Mouse (Mus musculus) cortical plate, adult 2 months (tissue): Measurements from ENCODE around the gene Rere. TPM values are rescaled to one million over a fixed set of nuclear protein-coding genes. Genes with fewer than 3 reads are reported as not detected.
A peak's percentile ranks its signal among the peaks of the same experiment; 100 is the strongest.

Experiments
- H3K27ac ChIP-seq: fragments of 200-500 bp; 2 replicates; pipeline ENCODE4 v1.5.1; 2012; ENCODE audit warnings: low read length, control low read depth, inconsistent platforms; ENCODE audit not compliant: insufficient read depth
- H3K4me1 ChIP-seq: fragments of 200-500 bp; 2 replicates; pipeline ENCODE4 v1.6.1; 2011; ENCODE audit warnings: low read length; ENCODE audit not compliant: control insufficient read depth, insufficient read depth
- H3K4me3 ChIP-seq: fragments of 200-500 bp; 2 replicates; pipeline ENCODE4 v1.5.1; 2011; ENCODE audit warnings: mild to moderate bottlenecking, low read length, control low read depth; ENCODE audit not compliant: insufficient read depth
- CTCF ChIP-seq: fragments of 200-500 bp; IDR thresholded peaks from 2 replicates; pipeline ENCODE4 v1.5.1; 2011; ENCODE audit warnings: mild to moderate bottlenecking, control low read depth, low read length; ENCODE audit not compliant: insufficient read depth; ENCODE audit errors: extremely low read depth
- POLR2A ChIP-seq: fragments of 200-500 bp; IDR thresholded peaks from 2 replicates; pipeline ENCODE4 v1.6.1; 2011; ENCODE audit warnings: mild to moderate bottlenecking, low read length, control low read depth; ENCODE audit not compliant: insufficient read depth; ENCODE audit errors: extremely low read depth
- polyA plus RNA-seq: library from polyadenylated mRNA; depleted of rRNA; stranded (reverse); fragments of >200 nt; gene quantifications from 2 replicates; pipeline ENCODE4 v1.2.3, GENCODE M21; 2012

The Rere gene
- polyA plus RNA-seq, 1 experiment, result 44.2 TPM

DNA sequence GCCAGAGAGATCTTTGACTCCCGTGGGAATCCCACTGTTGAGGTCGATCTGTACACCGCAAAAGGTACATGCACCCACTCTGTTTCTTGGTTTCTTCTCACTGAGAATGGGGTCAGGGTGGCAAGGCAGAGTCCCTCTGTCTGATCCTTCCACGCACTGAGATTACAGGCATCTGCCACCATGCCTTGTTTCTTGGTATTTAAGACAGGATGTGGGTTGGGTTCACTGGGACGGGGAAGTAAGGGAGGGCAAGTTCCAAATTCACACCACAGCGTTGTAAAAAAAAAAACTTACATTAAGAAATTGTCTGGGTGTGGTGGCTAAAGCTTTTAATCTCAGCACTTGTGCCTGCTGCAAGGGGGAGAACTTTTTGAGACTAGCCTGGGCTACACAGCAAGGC is 41.9 kb upstream of the Rere start:
- no peak for TF ChIP-seq CTCF
- TF ChIP-seq POLR2A, result no peak
- peaks cover 20% of the 10 kb centered on the region for H3K4me1 ChIP-seq
- peak overlapping the region; percentile 88; the same call in 1 of the 2 replicates for H3K4me3 ChIP-seq
- H3K27ac ChIP-seq, result no peak overlapping the region

GRCm38 (mm10) chr4:150239951-150240368 is 41.5 kb upstream of the Rere start:
- H3K4me3 ChIP-seq, result no peak overlapping the region
- no peak overlapping the region for H3K27ac ChIP-seq
- TF ChIP-seq POLR2A (no peak), CTCF (peak; percentile 97)
- H3K4me1 ChIP-seq, result peaks cover 19% of the 10 kb centered on the region; the same call in 1 of the 2 replicates

- TF ChIP-seq CTCF (no peak), POLR2A (no peak)
- Histone ChIP-seq H3K27ac (no peak overlapping the region), H3K4me1 (peaks cover 19% of the 10 kb centered on the region; the same call in 1 of the 2 replicates), H3K4me3 (no peak overlapping the region)
Measured at GRCm38 (mm10) chr4:150240381-150240886, 41.0 kb upstream of the Rere start.

DNA sequence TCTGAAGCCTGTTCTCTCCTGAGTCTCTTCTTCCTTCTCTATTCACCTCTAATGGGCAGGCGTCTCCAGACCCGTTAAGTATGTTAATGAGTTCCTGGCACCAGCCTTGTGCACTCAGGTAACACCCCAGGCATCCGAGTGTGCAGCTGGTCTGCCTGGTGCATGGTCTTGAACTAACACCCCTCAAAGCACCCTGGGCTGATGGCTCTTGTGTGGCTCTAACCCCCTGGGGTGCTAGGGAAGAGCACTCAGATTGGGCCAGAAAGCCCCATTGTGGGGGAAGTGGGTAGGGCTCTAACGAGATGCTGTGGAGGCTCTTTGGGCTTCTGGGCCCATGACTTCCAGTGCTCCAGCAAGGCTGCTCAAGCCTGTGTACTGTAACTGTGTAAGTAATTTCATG is 39.7 kb upstream of the Rere start:
- peaks cover 17% of the 10 kb centered on the region; the same call in 1 of the 2 replicates for H3K4me1 ChIP-seq
- TF ChIP-seq CTCF, result no peak
- no peak overlapping the region for H3K4me3 ChIP-seq
- no peak overlapping the region for H3K27ac ChIP-seq

DNA sequence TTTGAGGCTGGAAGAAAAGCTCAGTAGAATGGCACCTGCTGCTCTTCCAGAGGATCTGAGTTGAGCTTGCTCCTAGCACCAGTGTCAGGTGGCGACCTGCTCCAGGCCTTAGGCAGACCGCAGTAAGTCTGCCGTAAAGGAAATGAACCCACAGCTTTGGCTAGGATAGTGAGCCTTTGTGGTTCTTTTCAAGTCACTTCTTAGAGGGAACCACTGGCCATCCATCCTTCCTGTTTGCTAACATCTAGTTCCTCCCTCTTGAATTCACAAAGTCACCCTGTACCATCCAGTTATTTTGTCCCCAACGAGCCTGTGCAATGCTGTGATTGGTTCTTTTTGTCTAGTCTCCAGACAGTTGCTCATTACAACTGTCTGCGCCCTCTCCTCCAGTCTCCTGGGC is 38.7 kb upstream of the Rere start:
- no peak overlapping the region for H3K27ac ChIP-seq

GRCm38 (mm10) chr4:150245876-150246275 is 35.6 kb upstream of the Rere start:
- peaks cover 16% of the 10 kb centered on the region for H3K4me1 ChIP-seq
- no peak overlapping the region for H3K27ac ChIP-seq
- TF ChIP-seq CTCF (no peak), POLR2A (no peak)
- H3K4me3 ChIP-seq, result no peak overlapping the region

More for the DNA sequence above, 38.7 kb upstream of the Rere start:
- H3K4me1 ChIP-seq, result peaks cover 17% of the 10 kb centered on the region; the same call in 1 of the 2 replicates
- no peak overlapping the region for H3K4me3 ChIP-seq
- no peak for TF ChIP-seq CTCF
- no peak for TF ChIP-seq POLR2A

DNA sequence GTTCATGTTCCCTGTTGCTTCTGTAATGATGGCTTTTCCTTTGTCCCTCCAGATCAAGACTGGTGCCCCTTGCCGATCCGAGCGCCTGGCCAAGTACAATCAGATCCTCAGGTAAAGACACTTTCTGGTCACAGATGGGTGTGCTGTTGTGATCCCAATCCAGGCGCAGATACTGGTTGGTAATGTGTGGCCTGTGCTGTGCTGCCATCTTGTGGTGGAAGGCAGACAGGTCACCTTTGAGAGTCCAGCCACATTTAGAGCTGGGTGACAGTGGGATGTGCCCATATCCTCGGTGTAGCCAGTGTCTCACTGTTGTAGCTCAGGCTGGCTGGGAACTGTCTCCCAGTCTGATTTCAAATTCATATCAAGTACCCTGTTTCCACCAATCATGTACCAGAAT is 33.4 kb upstream of the Rere start:
- TF ChIP-seq CTCF (peak; percentile 95), POLR2A (no peak)
- H3K4me1 ChIP-seq, result peaks cover 10% of the 10 kb centered on the region
- no peak overlapping the region for H3K27ac ChIP-seq
- H3K4me3 ChIP-seq, result no peak overlapping the region

DNA sequence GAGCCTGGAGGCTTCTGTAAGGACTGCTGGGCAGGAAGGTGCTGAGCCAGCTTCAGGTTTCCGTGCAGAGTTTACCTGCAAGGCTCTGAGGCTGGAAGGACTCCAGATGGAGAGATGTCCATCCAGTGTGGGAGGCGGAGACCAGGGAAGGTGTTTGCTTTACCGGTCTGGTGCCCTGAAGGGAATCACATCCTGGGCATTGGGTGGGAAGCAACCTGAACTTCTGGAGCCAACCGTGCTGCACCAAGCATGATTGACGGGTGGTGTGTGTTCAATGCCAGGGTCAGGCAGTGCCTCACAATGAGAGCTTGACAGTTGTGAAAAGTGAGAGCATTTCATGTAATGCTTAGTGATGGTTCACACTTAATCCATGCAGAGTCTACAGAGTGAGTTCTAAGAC is 32.5 kb upstream of the Rere start:
- peaks cover 6% of the 10 kb centered on the region for H3K4me1 ChIP-seq
- no peak overlapping the region for H3K4me3 ChIP-seq
- no peak overlapping the region for H3K27ac ChIP-seq
- no peak for TF ChIP-seq CTCF
- TF ChIP-seq POLR2A, result no peak

- Histone ChIP-seq H3K27ac (no peak overlapping the region), H3K4me1 (peaks cover 6% of the 10 kb centered on the region), H3K4me3 (no peak overlapping the region)
- no peak for TF ChIP-seq CTCF
- TF ChIP-seq POLR2A, result no peak
Measured at GRCm38 (mm10) chr4:150249731-150250270, 31.6 kb upstream of the Rere start.
